Mouse (Mus musculus): Measurements from ENCODE around the gene Pvr.
"Not testable (repeated sequence)": the region's sequence is repeated elsewhere in the genome, so short reads cannot be mapped to it uniquely, and the experiment has no call there.

Pvr gene

DNA sequence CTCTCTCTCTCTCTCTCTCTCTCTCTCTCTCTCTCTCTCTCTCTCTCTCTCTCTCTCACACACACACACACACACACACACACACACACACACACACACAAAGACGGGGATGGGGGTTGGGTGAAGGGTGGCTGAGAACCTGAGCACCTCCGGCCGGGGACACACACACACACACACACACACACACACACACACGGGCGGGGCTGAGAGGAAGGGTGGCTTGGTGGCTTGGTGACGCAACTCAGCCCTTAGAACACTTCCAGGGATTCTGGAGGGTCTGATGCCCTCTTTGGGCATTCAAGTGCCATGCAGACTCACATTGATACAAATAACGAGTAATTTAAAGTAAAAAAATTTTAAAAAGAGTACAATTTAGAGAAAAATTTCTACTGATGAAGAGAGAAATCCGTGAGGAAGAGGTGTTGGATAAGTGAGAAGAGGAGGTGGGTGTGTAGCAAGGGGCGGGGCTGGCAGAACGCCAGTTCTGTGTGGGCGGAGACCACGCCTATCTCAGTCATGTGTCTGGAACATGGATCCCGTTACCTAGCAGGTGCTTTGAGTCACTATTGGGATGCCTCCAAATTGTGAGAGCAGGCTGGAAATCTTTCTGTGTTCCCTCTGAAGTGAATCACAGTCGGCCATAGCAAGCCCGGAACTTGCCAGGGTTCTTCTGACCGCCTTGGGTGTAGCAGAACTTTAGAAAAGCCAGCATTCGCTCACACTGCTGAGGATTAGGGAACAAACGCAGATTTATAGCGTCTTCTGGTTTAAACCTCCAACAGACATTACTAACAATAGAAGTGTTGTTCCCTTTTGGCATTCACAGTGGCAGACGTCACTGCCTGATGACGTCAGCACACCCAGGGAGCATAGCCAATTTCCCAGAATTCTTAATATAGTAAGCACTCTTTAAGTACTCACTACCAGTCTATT, 12.2 kb upstream of the Pvr start:
- in situ Hi-C loops (cut with MboI) = no loop called here

DNA sequence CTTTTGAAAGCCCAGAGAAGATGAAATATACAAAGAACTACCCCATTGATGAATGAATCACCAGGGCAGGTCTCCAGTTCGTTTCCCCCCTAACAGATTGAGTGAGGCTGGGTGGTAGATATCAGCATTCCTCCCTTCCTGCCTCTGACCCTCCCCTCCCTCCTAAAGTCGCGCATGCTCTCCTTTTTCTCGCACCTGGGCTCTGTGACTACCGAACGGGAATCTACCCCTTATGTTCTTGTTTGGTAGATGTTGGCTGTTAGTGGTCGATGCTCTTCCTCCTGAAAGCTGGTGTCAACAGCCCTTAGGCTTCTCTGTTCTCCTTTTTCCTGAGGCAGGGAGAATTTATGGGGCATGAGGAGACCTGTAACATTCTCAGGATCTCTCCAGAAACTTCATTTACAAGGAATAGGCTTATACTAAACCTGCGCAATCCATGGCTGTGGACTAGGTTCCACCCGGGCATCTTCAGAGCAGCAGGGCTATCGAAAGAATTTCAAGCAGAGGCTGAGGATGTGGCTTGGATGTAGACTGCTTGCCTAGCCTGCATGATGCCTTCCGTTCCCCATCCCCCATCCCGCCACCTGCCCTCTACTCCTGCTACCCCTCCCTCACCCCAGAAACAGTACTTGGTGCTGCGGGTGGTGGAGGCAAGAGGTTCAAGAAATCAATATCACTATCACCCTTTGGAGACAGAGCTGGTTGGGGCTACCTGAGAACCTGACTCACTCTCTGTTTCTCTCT, 11.3 kb upstream of the Pvr start:
- in situ Hi-C loops (cut with MboI) = no loop called here

DNA sequence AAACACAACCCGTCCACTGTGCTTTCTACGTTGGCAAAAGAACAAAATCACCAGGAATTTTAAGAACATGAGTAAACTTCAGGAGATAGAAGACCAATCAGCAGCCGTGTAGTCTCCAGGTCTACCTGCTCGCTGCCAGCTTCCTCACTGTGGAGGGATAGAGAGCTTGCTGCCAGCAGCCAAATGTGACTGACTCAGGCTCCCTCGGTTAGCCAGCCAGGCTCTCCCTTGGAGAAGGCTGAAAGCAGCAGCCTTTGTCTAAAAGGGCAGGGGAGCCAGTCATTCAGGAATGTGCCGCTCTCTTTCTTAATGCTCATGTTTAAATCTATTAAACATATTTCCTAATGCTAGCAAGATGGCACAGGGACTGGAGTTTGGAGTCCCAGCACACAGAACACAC, 9.5 kb upstream of the Pvr start:
- in situ Hi-C loops (cut with MboI) = not testable (repeated sequence)

DNA sequence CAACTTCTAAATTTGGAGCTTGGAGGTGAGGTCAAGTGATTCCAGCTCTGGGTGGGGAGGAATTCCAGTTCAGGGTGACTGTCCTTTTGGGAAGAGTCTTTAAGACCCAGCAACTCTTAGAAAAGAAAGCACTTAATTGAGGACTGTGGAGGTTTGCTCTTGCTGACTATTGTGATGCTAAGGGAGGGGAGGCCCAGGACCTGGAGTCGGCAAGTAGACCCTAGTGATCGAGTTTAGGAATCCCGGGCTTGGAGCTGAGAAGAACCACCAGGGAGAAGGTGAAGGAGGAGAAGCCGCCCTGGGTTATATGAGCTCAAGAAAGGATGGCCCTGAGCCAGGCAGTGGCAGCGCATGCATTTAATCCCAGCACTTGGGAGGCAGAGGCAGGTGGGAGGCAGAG, 7.5 kb upstream of the Pvr start:
- in situ Hi-C loops (cut with MboI) = no loop called here

DNA sequence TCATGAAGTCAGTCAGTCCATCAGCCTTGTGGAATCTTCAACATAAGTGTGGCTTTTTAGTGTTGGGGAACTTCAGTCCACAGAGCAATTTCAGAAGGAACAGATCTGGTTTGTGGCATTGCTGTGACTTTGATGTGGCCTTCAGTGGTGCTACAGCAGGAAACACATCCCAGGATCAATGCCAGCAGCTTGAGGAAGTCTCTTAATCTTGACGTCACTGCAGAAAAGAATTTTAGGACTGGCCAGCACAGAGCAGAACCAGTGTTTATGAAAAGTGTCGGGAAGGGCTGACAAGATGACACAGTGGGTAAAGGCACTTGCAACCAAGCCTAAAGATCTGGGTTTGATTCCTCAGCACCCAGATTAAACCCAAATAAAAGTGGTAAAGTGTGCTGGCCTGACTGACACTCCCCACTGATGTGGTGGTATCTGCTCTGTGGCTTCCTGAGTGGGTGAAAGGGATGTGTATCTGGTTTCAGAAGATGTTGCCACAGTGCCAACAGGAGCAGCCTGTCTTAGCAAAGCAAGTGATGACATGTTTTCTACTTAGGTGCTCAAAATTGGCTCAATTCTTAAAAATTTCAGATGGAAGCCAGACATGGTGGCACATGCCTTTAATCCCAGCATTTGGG, 6.0 kb upstream of the Pvr start:
- in situ Hi-C loops (cut with MboI) = no loop called here

DNA sequence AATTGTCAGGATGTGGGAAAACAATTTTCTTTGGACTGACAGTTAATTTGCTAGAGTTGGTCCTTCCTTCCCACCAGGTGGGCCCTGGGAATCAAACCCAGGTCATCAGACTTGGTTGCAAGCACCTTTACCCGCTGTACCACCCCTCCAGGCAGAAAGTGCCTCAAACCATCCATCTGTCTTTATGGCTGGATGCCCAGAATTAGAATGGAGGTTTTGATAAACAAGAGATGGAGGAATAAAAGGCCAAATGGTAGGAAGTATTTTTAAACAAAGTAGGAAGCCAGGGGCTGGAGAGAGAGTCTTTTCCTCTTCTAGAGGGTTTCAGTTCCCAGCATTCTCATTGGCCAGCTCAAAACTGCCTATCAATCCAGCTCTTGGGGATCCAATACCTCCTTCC, 4.4 kb upstream of the Pvr start:
- in situ Hi-C loops (cut with MboI) = no loop called here

DNA sequence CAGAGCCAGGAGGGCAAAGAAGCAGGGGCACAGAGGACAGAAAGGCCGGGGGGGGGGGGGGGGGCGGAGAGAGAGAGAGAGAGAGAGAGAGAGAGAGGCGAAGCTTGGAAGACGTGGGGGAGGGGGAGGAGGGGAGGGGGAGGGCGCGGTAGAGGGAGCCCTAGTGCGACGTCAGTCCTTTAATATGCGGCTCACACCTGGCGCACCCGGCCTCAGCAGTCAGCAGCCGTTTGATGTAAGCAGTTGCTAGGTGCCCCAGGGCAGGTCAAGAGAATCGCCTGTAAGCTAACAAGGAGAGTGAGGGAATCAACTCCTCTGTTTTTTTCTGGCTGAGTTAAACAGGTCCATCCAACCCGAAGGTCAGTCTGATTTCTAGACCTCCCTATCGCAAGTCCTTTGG, 2.8 kb upstream of the Pvr start:
- in situ Hi-C loops (cut with MboI) = no loop called here

DNA sequence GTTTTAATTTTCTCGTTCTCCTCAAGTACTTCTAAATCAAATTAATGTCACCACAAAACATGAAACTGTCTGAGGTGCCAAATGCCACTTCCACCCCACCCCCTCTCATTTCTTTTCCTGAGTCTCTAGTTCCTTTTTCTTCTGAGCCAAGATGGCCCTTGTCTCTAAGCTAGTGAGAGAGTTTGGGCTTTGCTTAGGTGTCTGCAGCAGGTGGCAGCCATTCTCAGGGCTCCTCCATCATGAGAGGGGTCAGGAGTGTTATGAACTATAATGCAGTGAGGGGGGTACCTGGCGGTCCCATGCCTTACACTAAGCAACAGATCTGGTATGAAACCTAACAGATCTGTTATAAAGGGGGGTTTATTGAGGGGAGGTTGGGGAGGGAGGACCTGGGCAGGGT, 2.4 kb upstream of the Pvr start:
- in situ Hi-C loops (cut with MboI) = no loop called here

DNA sequence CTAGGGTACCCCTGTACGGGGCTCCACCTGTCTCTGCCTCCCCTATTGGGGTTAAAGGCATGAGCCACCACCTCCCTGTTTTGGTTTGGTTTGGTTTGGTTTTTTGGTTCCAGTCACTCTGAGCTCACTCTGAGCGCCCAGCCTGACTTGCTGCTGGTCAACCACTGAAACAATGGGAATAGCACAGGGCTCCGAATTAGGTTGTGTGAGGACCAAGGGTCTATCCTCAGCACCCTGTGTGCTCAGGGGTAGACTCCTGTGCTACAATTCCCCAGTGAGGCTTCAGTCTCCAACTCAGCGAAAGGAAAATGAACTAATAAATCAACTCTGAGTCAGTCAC, 824 bp downstream of the Pvr start:
- in situ Hi-C loops (cut with MboI) = no loop called here

DNA sequence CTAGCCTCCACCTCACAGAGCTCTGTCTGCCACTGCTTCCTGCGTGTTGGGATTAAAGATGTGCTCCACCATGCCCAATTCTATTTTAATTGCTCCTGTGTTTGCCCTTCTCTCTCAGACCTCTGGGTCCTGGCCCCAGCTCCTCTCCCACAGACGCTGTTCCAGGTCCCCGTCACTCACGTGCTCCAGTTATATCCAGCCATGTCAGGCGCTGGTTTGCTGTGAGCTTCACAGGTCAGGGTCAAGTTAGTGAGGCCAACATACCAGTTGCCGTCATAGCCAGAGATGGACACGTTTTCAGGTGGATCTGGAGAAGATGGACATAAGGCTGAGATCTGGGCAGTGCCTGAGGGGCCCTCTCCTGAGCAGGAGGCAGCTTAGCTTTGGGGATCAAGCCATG, 6.4 kb downstream of the Pvr start:
- in situ Hi-C loops (cut with MboI) = loop anchor here (5.0 kb wide), 1 partner anchor 48 kb away; no protein-coding TSS in a partner anchor

DNA sequence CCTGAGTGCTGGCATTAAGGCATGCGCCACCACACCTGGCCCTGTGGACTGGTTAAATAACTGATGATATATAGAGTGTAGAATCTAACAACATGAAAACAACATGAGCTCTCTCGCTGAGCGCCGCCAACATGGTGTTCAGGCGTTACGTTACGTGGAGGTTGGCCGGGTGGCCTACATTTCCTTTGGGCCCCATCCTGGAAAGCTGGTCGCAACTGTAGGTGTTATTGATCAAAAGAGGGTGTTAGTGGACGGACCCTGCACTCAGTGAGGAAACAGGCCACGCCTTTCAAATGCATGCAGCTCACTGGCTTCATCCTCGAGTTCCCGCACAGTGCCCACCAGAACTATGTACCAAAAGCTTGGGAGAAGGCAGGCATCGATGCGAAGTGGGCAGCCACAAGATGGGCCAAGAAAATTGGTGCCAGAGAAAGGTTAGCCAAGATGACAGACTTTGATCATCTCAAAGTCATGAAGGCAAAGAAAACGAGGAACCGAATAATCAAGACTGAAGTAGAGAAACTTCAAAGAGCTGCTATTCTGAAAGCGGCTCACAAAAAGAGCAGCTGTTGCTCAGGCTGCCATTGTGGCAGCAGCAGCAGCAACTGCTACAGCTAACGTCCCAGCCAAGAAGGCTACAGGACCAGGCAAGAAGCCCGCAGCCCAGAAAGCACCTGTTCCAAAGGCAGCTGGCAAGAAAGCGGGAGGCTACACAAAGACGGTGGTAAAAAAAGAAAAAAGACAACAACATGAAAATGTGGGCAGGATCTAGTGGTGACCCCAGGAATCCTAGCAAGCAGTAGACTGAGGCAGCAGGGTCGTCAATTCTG, 9.1 kb downstream of the Pvr start:
- in situ Hi-C loops (cut with MboI) = loop anchor here (5.0 kb wide), 1 partner anchor 50 kb away; no protein-coding TSS in a partner anchor

DNA sequence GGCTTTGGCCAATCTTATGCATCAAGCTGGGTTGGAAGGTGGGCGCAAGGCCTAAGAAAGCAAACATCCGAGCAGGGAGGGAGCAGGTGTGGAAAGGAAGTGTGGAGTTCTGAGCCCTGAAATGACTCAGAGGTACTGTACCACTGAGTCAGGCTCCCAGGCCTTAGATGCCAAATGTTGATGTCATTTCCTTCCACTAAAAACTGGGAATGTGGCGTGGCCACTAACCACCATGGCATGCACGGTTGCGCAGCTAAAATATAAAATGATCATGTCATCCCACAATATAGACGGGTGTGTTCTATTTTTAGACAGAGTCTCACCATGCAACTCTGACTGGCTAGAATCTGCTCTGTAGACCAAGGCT, 9.7 kb downstream of the Pvr start:
- in situ Hi-C loops (cut with MboI) = loop anchor here (5.0 kb wide), 1 partner anchor 51 kb away; no protein-coding TSS in a partner anchor

DNA sequence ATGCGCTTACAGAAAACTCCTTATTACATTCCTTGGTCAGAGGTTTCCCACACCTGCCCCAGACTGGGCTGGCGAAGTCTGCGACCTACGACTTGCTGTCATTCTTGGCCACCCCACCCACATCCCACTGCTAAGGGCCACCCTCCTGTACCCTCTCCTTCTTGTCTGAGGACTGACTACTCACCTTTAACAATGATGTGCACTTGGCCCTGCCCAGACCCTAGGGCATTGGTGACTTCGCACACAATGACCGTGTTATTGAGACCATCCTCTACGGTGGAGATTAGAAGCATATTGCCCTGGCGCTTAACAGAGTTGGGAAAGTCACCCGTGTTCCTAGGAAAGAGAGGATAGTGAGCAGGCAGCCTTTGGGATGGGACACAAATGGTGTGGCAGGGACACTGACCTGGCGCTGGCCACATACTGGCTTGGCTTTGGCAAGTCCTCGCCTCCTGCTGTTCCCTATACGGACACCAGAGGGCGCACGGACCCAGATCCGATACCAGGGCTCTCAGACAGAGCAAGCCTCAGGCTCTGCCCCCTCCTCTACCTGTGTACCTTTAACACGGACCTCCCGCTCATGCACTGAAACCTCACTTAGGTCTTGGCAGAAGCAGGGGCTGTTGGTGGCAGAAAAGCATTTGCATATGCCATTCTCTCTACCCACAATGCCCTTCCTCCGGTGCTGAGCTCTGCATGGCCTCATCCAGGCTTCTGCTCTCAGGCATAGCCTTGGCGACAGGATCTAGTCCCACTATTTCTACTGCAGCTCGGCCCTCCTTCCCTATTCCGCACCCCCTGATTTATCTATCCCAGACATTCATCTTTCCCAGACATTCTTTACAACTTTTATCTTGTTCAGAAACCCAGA, 10.3 kb downstream of the Pvr start:
- in situ Hi-C loops (cut with MboI) = loop anchor here (5.0 kb wide), 1 partner anchor 52 kb away; no protein-coding TSS in a partner anchor

DNA sequence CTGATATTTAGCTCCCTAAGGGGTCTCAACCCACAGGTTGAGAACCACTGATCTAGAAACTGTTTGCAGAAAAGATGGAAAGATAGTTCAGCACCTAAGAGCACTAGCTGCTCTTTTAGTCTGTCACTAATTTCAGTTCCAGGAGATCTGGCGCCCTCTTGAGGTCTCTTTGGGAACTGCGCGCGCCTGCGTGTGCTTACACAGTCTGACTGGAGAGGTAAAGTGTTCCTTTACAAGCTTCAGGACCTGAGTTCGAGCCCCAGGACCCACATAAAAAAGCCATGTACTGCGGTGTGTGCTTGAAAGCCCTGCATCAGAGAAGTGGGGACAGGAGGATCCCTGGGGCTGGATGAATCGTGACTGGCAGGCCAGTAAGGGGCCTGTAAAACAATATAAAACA, 31.1 kb downstream of the Pvr start:
- in situ Hi-C loops (cut with MboI) = no loop called here

DNA sequence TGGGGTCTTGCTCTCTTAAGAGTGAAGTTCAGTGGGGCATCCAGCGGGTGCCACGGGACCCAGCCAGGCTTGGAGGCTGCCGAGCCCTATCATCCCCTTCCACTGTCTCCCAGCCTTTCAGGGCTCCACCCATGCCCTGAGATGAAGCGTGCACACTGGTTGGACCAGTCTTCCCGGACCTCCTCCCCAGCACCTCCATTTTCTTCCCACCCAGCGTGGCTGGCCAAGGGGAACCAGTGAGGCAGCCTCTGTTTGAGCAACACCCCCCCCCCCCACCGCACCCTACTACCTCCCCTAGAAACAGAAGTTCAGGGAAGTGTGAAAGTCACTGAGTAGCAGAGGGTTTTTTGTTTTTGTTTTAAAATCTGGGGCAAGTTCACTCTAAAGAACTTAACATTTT, 33.1 kb downstream of the Pvr start, which contains the start of gene Ceacam19:
Gene Ceacam19 (minus strand): TSS at position 117 of the 400 bp plus-strand sequence.
- in situ Hi-C loops (cut with MboI) = no loop called here

DNA sequence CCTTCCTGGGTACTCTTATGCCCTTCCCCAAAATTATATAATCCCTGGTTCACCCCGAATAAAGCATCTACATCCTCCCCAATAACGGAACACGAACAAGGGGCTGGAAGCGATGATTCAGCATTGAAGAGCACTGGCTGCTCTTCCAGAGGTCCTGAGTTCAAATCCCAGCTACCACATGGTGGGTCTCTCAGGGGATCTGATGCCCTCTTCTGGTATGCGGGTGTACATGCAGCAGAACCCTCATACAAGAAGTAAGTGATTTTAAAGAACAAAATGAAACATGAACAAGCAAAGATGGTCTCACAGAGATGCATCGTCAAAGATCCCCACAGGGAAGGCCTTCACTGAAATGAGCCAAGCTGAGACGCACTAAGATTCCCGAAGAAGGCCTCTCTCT, 40.2 kb downstream of the Pvr start:
- in situ Hi-C loops (cut with MboI) = no loop called here

DNA sequence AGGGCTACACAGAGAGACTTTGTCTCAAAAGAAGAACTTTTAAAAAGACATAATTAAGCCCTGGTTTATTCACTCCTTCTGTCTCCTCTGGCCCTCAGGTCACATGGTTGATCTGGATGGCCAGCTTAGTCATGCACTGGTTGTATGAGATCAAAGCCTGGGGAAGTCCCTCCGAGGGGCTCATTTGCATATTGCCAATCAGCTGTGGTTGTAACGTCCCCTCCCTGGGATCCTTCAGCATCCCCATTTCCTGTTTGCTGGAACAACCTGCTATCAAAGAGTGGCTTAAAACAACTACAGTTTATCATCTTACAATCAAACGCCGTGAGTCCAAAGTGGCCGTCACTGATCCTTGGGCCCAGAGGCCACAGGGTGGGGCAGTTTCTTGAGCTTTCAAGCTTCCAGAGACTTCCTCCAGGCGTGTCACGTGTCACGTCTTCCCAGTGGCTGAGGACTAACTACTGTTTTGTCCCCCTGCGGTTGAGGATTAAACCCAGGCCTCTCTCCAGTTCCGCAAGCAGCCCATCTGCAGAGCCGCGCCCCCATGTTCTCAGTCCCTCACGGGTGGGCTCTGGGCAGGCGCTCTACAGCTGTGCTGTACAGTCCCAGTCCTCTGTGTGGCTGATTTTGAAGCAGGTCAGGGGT, 44.1 kb downstream of the Pvr start:
- in situ Hi-C loops (cut with MboI) = no loop called here

DNA sequence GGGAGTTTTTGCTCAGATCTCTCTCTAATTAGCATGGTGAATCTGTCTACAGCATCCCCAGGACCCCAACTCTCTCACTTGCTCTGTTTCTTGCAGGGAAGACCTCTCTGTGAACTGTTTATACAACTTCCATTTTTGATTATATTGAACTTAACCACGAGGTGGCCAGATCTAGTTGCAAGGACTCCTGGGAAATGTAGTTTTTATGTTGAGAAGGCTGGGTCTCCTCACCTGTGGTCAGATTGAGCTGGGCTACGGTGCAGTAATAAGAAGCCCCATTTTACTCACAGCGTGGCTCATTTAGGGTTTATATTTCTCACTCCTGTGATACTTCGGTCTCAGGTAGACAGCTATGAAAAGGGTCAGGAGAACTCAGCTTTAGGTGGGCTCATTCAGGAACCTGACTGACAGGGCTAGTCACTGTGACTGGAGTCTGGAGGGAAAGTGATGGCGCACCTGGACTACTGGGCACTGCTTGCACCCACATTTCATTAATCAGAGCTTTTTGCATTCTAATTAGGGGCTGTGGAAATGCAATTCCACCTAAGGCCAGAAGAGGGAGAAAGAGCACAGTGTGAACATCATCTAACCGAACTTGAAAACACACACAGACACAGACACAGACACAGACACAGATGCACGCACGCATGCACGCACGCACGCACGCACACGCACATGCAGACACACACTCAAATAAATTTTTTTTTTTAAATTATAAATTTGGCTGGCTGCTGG, 44.8 kb downstream of the Pvr start:
- in situ Hi-C loops (cut with MboI) = no loop called here

DNA sequence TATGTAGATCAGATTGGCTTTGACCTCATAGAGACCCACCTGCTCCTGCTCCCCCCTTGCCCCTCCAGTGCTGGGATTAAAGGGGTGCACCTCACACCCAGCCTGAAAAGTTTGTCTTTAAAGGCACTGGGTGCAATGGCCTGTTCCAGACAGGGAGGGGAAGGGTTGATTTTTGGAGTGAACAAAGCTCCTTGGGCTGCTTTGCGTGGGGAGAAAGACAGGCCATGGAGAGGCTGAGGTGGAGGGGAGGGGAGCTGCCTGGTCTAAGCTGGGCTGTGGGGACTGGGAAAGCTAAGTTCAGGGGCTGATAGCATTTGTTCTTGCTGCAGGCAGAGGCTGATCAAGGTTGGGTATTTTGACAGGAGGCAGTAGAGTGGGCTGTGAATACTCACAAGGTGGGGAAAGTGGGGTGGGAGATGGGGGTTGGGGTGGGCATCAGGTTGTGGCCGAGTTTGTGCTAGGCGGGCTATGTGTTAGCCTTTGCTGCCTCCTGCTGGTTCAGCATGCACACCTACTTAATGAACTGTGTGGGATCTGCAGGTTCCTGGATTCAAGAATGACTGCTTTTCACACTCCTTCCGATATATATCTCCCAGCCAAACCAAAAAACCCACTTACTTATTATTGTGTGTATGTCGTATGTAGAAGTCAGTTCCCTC, 48.9 kb downstream of the Pvr start:
- in situ Hi-C loops (cut with MboI) = no loop called here
